Mouse (Mus musculus) stomach, postnatal 0 days (tissue): ENCODE measurements at regions not wholly inside any gene's neighbourhood (a gene's known extent, or its start where the extent isn't known, plus 50 kb on each side); places are given as distances from the start of the nearest gene placed in this dataset.

ENCODE experiments used
- CTCF ChIP-seq: IDR thresholded peaks from 2 replicates; pipeline ENCODE4 v1.5.1; 2016; ENCODE audit warnings: antibody characterized with exemption, low read depth, mild to moderate bottlenecking, moderate library complexity
- EP300 ChIP-seq: optimal IDR thresholded peaks from 2 replicates; pipeline ENCODE3; 2016; ENCODE audit warnings: antibody characterized with exemption

- TF ChIP-seq CTCF (no peak), EP300 (no peak)
These were observed 192.2 kb upstream of the Usp25 start for GRCm38 (mm10) chr16:76821261-76821660.
